Mouse (Mus musculus) MEL-GATA-1-ER (cell line): ENCODE measurements around the gene Plod2.

Experiments used
- DNase-seq: peaks from one replicate; pipeline ENCODE4 v3.0.0-alpha.2; 2012; ENCODE audit warnings: low read depth; ENCODE audit errors: extremely low read depth

The Plod2 gene

DNA sequence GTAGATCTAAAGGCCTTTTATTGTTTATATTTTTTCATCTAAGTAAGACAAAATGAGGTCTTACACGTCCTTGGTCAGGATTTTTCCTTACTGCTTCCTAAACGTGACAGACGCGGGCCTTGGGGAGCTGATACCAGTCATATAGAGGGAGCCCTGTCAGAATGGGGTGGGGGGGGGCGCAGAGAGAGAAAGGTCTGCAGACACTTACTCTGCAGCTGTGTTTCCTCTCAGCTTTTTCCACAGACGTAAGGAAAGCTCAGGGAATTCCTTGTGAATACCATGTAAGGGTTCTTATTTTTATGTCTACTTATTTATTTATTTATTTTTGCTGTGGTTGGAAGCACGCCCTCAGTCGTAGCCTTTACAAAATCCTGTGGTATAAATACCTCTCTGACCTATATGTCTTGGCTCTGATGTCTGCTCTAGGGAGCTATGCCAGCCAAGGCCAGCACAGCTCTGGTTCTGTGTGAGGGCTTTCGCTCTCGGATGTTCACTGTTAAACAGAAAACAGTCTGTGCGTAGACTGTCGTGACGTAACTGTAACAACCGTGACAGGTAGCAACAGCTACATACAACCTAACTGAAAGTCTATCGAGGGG, 58.0 kb downstream of the Plod2 start:
- DNase-seq, result no peak

DNA sequence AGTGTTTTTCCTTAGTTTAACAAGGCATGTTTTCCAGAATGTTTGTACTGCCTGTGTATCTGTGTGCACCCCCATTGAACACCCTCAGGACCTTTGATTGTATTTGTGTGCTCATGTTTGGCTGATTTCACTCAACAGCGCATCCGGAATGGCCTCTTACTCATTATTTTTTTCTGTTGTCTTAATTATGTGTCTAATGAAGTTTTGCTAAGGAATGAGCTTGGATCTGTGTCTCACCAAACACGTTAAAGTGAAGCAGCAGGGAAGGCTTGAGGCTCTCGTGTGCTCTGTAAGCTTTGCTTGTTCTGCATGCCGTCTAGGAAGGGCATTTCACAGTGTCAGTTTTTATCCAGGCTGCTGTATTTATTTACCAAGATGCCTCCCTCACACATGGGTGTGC, 59.5 kb downstream of the Plod2 start:
- DNase-seq, result no peak

DNA sequence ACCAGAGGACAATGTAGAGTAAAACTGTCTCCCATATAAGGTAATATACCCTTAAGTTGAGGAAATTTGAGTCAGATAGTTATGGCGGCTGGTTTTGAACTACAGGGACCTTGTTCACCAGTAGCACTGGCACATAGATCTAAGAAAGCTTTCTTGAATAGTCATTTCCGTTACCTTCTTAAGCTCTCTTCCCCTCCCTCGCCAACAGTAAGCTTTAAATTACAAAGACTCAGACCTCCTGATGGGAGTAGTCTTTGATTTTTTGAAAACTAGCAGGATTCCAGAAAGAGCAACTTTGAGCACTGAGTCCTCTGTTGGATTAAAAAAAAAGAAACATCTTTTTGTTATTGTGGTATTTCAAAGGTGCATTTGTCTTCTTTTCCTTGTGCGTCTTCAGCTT, 61.5 kb downstream of the Plod2 start:
- DNase-seq, result no peak

DNA sequence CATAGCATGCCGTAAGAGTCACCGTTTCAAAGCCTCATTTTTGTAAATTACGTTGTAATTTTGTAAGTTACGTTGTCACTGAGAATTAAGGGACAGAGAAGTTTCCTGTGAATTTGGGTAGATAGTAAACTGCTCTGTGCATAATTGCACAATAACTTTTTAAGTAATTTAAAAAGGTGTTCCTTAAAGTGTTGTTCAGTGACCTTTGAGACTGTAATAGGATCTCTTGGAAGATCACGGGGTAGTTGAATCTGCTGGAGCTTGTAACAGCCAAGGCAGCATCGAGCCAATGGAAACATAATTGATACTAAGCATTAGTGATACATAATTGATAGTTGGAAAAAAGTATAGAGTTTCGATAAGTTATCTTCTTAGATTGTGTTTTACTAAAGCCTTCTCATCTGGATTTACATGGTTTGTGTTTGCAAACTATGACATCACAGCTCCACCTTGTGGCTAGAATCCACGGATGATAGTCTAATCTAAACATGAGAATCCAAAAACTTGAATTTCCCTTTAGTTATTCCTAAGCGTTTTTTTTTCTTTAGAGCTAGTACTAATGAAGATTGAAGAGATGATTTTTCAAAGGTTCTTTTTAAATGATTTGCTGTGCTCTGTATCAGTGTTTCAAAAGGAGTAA, 68.7 kb downstream of the Plod2 start:
- peak; percentile 9 for DNase-seq

DNA sequence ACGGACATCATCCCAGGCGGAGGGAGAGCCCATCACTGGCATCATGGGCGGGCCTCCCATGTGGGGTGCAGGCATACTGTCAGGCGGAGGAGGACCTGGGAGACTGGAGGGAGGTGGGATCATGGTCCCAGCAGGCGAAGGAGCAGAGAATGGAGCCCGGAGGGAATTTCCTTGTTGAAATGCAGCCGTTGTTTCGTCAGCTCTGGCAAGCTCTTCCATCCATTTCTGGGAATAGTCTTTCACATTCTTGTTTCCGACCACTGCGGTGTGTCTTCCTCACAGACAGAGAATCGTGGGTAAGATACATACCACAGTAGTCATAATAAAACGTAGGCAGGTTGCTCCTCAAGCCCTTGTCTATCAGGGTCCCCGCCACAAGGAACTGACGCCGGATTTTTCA, 70.6 kb downstream of the Plod2 start:
- no peak for DNase-seq

DNA sequence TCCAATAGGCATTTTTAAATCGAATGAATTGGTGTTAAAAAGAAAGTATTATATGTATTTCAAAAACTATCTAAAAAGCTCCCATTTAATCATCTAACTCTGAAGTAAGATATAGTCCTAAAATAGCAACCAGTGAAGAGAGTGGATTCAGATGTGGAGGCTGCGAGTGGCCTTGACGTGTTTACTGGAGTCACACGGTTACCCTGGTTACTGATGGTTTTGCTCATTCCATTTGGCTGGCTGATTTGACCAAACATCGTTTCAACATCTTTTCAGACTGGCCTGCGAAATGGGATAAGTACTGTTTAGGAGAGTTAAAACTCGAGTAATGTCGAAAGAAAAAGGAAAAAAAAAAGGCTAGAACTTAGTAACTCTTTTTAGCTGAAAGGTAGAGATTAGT, 71.2 kb downstream of the Plod2 start:
- no peak for DNase-seq

DNA sequence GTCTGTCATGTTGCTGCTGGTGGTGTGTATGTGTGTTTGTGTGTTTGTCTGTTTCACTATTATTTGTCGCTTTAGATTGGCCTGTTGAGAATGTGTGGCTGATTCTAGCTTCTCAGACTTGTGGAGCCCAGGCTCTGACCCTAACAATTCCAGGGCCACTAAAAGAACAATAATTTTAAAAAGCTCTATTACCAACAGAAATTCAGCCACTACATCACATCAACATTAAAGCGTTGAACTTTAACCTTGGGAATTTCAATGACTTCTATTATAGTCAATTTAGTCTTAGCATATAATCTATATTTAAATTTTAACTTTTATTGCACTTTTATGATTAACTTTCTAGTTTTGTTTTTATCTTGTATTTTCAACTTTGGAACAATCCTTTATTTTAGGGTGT, 74.4 kb downstream of the Plod2 start:
- no peak for DNase-seq

DNA sequence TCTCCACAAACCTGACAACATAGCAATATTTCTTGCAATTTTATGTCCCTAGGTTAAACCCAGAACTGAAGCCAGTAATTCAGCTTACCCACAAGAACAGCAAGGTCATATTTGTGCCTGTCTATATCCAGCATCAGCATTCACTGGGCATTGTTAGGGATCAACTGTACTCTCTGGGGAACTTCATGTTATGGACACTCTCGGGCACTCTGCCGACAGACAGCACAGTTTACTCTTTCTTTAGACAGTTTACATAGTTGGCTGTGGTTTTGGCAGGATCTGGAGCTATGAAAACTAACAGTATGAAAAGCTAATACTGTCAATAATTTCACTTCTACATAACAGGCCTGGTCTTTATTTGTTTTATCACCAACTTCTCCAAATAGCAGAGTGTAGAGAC, 75.4 kb downstream of the Plod2 start:
- DNase-seq, result no peak

DNA sequence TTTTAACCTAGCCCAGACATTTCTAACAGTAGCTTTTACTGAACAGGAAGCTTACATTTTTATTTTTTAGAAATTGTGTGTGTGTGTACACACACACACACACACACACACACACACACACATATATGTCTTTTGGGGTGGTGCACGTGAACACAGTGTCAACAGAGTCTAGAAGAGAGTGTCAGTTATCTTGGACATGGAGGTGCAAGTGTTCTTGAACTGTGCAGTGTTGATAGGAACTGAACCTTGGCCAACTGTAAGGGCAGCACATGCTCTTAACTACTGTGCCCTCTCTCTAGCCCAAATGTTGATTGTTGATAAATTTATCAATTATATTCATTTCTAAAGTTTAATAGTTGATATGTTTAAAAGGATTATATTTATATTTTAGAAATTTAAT, 78.1 kb downstream of the Plod2 start:
- DNase-seq, result no peak

DNA sequence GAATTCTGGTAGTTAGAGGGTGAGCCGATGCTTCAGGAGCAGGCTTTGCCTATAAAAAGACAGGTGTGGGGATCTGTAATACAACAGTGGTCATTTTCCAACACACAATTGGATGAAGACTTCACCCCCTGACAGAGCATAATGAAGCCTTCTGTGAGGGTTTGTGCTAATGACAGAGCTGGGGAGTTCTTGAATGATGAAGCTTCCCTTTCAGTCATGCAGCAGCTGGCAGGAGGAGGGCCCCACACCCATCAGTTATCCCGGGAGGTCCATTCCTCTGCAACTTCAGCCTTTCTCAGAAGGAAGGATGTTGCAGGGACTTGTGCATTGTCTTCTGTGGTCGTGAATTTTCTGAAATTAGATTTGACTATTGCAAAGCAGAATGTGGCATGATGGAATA, 79.2 kb downstream of the Plod2 start:
- DNase-seq, result no peak

DNA sequence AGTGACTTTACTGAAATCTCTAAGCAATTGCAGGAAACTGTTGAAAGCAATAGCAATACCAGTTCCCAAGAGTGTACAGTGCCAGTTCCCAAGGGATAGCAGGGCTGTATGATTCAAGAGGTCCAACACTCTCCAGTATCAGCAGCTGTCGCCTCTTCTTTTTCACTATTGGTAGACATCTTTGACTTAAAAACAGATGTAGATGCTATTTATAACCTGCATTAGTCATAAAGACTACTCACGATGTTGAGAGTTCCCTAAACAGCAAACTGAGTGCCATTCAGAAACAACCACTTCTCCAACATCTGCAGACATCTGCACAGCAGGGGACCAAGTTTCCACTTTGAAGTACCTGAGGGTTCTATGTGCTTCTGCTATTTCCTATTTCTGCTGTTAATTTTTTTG, 79.9 kb downstream of the Plod2 start:
- DNase-seq, result no peak

DNA sequence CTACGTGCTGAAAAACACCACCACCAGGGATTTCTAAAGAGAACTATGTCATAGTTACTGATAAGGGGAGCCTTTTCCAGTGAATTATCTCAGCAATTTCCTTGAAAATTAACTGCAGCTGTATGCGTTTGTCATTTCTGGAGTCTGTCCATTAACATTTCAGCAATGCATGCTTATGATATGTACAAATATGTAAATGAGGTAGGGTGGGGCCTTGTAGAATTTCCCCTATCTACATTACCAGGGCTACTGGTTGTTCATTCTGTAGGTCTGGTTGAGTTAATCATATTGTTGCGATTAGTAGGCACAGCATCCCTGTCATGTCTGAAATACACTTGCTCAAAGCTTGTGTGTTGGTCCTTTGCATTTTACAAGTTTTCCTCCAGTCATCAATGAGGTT, 92.8 kb downstream of the Plod2 start:
- DNase-seq, result no peak

DNA sequence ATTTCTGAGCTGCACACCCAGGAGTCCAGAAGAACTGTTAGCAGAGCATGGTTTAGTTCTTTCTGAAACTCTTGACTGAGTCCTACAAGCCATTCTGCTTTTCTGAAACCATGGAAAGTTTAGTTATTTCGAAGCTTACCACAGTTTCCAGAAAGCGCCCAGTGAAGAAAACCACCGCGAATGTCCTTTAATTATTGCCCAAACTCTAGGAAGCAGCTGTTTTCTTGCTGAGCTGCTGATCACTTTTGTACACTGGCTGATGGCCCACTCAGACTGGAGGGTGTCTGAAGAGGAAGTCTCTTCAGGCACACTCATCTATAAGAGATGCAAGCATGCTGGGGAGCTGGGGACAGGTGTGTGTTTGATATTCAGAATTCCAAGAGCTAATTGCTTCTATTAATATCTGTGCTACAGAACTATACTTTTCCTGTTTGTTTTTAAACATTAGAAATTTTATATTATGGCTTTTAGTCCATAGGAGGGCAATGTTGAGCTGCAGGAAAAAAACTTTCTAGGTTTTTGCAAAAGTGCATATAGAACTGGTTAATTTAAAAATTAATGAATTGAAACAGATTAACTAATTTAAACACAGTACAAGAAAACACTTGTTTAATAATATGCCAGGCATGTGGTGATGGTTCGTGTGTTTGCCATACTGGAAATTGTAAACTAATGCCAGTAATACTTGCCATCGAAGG, 97.3 kb downstream of the Plod2 start:
- no peak for DNase-seq

DNA sequence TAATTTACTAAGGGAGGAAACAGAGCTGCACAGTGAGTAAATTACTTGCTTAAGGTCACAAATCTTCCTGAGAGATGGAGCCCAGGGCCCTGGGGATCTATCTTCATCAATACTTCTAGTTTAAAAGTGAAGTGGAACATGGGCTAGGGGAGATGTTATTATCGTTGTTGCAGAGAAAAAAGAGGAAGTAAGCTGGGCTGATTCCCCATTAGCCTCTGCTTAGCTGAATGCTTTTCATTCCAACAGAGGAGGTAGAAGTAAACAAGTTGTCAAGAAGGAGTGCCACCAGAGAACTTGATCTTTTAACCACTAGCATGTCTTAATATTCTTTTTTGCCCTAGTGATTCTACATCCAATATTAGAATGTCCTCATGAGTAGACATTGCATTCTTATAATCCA, 99.7 kb downstream of the Plod2 start:
- DNase-seq, result peak; percentile 51
